Mouse (Mus musculus) liver, adult 10 weeks (tissue): ENCODE data around the gene Prcc. TPM values are rescaled to one million over a fixed set of nuclear protein-coding genes. Genes with fewer than 3 reads are reported as not detected.

ENCODE experiments used
- polyA plus RNA-seq: library from polyadenylated mRNA; stranded (reverse); fragments of 350-450 nt; fragmentation: Illumina TruSeq; extraction: RNeasy Lipid Tissue Mini Kit (QIAGEN cat#74804); gene quantifications from one replicate; pipeline ENCODE4 v1.2.3, GENCODE M21; 2014; ENCODE audit warnings: low read depth, low replicate concordance

The Prcc gene
- polyA plus RNA-seq = 4.8 TPM

DNA sequence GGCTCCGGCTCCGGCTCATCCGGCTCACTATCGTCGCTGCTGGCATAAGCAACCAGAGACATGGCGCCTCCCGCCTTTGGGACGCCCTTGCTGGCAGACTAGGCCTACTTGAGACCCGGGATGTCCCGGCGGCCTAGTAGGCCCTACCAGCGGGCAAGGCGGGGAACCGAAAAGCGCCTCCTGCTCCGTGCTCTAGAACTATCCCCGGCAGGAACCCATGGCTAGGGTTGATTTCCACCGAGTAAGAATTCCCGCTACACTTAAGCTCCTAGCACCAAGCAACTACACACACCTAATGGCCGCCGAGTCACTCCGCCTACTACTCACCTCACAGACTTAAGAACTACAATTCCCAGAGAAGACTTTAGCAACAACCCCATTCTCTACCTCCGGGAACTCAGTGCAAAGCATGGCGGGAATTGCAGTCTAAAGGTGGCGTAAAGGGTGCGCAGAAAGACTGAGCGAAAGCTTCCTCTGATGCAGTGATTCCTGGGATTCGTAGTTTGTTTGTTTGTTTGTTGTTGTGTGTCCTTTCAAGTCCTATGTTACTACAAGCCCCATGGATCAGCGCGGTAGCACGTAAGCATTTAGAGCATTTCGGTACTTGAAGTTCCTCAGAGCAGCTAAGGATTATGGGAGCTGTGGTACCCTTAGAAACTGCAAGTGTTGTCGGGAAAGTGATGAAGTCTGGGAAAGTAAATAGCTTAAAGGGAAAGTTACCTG is at the start of gene Prcc:
TSS of gene Prcc (minus strand) at position 328 of the 723 bp plus-strand sequence.

DNA sequence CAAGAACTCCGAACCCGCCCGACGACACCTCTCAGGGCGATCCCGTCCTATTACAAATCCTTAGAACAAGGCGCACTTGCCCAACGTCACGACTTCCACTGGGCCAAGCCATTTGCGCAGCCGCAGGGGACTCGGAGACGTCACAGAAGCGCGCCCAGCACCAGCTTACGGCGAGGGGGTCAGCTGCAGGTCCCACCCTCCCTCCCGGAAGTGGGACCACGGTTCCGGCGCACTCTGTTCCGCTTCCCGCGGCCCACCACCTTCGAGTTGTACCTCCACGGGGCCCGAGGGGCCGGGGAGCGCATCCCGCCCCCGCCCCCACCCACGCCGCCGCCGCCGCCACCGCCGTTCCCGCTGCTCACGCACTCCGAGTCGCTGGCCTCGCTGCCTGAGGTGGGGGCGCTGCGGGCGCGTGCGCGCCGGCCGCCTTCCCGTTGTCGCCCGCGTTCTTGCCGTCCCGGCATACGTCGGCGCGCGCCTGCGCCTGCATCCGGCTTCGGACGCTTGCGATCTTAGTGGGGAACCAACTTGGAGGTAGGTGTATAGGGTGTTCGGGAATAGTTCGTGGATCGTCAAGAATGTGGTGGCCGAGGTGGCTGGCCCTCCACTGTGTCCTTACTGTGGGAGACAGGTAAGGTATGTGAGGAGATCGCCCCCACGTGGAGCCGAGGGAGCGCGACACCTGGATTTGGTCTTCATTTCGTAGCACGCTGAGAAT is 44.8 kb upstream of the Prcc start, which contains the start of the genes Isg20l2 and Rrnad1:
TSS of gene Isg20l2 (plus strand) at position 237 of the 718 bp plus-strand sequence.
TSS of gene Rrnad1 (minus strand) at position 640 of the 718 bp plus-strand sequence.

DNA sequence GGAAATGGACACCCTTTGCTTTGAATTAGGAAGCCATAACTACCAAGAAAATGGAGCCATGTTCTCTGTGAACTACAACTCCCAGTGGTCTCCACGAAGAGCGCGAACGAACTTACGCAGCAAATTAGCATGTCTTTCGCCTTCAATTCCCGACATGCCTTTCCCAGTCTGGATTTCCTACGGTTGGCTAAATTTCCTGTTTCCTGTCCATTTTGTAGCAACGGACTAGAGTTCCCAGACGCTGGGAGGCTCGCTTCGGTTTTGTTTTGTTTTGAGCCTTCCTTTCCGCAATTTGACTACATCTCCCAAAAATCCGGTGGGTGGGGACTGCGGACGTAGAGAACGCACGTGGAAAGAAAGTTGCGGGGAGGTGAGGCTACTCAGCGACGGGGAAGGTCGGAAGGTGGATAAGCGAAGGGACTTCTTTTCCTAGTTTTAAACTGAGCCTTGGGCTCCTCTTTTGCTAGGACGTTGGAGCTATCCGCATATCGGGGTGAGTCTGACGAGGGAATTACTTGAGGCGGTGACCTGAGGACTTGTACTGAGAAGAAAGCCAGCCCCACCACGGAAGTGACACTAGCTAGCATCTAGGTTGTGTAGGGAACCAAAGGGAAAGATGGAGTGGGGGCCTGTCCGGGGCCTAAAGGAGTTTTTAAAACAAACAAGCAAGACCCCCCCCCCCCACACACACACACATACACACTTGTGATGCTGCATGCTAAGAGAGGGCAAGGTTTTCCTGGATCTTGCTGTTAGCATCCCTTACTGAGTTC is 34.1 kb upstream of the Prcc start, which contains the start of gene Mrpl24:
TSS of gene Mrpl24 (plus strand) at position 171 of the 773 bp plus-strand sequence.

DNA sequence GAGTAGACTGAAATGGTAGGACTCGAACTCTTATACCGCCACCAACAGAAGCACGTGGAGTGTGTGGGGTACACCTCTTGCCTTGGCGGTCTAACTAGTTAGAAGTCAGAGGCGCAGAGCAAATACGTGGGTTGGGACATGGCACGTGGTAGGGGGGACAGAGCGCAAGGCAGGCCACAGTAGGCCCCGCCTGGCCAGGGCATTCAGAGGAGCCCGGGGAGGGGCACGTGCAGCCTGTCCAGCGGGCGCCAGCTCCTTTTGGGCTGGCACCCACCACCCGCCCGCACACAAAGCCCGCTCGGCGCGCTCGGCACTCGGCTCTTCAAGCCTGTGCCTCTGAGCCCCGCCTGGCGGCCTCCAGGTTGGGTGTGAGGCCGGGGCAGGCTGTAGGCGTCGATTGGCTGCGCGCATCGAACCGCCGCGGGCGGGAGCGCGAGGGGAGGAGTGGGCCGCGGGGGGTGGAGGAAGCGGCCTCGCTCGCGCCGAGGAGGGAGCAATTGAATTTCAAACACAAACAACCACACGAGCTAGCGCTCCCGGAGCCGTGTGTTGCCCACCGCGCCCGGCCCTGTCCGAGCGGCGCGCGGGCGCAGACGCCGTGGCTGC is 20.6 kb upstream of the Prcc start, which contains the start of gene Hdgf:
TSS of gene Hdgf (plus strand) at position 442 of the 606 bp plus-strand sequence.

DNA sequence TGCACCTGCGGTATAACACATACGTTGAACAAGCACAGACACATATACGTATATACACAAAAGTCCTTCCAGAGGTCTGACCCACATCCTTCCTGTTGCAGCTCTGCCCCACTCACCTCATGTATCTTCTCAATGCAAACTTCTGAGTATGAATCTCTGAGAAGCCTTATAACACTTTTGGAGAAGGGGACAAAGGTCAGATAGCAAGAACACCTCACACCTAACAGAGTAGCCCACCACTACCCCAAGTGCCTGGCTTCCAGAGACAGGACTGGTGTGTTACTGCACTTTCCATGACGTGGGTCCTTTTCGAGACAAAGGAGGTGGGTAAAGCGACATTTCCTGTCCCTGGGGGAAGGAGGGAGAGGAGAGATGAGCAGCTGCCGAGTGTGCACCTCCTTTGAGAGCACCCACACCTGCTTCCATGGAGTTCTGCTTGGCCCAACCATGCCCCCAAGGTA is 38.7 kb downstream of the Prcc start, which contains the start of gene Sh2d2a:
TSS of gene Sh2d2a (plus strand) at position 106 of the 461 bp plus-strand sequence.

DNA sequence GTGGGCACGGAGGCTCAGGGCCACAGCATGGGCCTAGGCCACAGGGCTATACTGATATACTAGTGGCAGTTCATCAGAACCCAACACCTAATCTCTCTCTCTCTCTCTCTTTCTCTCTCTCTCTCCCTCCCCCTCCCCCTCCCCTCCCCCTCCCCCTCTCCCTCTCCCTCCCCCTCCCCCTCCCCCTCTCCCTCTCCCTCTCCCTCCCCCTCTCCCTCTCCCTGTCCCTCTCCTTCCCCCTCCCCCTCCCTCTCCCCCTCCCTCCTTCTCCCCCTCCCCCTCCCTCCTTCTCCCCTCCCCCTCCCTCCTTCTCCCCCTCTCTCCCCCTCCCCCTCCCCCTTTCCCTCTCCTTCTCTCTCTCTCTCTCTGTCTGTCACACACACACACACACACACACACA is 61.2 kb downstream of the Prcc start, which contains the start of gene Pear1:
TSS of gene Pear1 (minus strand) at position 101 of the 400 bp plus-strand sequence.

Other genes with a start within 250 kb of the Prcc start
- not detected for gene Lrrc71, start 137.0 kb downstream of the Prcc start, polyA plus RNA-seq
- gene Ntrk1, start 90.4 kb downstream of the Prcc start, polyA plus RNA-seq = not detected
- gene Insrr, start 88.7 kb downstream of the Prcc start, polyA plus RNA-seq = not detected
- gene Pear1, start 61.3 kb downstream of the Prcc start, polyA plus RNA-seq = 0.34 TPM
- gene Sh2d2a, start 38.9 kb downstream of the Prcc start, polyA plus RNA-seq = 0.11 TPM
- gene Hdgf, start 20.7 kb upstream of the Prcc start, polyA plus RNA-seq = 103 TPM
- gene Mrpl24, start 33.9 kb upstream of the Prcc start, polyA plus RNA-seq = 61.1 TPM
- 14.9 TPM for gene Isg20l2, start 44.7 kb upstream of the Prcc start, polyA plus RNA-seq
- gene Rrnad1, start 45.1 kb upstream of the Prcc start, polyA plus RNA-seq = 3.7 TPM
- gene Crabp2, start 63.1 kb upstream of the Prcc start, polyA plus RNA-seq = not detected
- gene Nes, start 85.5 kb upstream of the Prcc start, polyA plus RNA-seq = 0.90 TPM
- gene Bcan, start 114.6 kb upstream of the Prcc start, polyA plus RNA-seq = not detected
- gene Hapln2, start 142.0 kb upstream of the Prcc start, polyA plus RNA-seq = not detected
- 5.2 TPM for gene Gpatch4, start 157.5 kb upstream of the Prcc start, polyA plus RNA-seq
- 31.1 TPM for gene Naxe, start 172.9 kb upstream of the Prcc start, polyA plus RNA-seq
- not detected for gene Ttc24, start 192.7 kb upstream of the Prcc start, polyA plus RNA-seq
- not detected for gene Iqgap3, start 196.4 kb upstream of the Prcc start, polyA plus RNA-seq